Mouse (Mus musculus): ENCODE data around the gene Rflna. TPM values are rescaled to one million over a fixed set of nuclear protein-coding genes. Genes with fewer than 3 reads are reported as not detected.

Gene Rflna
- 0.18 and 0.21 TPM in 2 replicates for polyA plus RNA-seq (2015; fragmentation: Nextera tagmentation; extraction: Ambion mirVana)

DNA sequence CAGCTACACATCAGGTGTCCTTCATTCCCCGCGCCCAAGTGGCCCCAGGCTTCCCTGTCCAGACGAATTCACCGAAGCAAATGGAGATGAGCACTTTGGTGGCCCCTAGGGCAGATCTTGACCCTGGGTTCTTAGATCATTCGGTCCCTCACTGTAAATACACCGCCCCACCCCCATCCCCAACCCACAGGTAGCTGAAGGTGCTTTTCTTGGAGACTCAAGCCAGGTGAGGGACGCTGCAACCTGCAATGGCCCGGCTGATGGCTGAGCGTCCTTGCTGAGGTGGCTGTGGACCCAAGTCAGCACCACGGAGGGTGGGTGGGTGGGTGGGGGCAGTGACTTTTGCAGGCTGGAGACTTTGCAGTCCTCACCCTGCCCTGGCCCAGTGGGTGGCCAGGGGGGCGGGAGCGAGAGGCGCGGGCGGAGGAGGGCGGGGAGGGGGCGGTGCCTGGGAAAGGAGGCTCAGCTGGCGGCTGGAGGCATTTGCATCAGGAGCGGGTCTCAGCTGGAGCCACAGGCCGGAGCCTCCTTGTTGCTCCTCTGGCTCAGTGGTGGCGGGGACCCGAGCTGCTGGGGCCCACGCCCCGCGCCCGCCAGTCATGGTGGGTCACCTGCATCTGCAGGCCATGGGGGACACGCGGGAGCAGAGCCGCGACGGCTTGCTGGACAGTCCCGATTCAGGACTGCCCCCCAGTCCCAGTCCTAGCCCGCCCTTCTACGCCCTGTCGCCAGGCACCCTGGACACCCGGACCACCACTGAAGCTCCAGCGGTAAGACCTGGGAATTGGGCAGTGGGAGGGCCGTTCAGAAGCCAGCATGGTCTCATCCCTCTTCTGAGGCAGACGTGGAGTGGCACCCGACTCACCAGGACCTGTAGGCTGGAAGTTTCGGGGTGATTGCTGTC lies at the start of gene Rflna:
Gene Rflna (plus strand): TSS at position 253 of the 904 bp plus-strand sequence.
- Histone ChIP-seq H3K9ac (ENCODE audit: low read depth, low read length) (no peak within 1 kb of the TSS), H3K27ac (ENCODE audit: low read length) (no peak within 1 kb of the TSS), H3K4me3 (ENCODE audit: low read depth, low read length) (peak within 1 kb of the TSS; percentile 29), H3K9me3 (replicated peaks; ENCODE audit: control insufficient read depth, low read length) (no peaks in the 10 kb centered on the region), H3K27me3 (ENCODE audit: control insufficient read depth, insufficient read depth, low read depth, low read length) (peaks cover 31% of the 10 kb centered on the region), H3K4me1 (ENCODE audit: control insufficient read depth, low read depth, low read length) (no peaks in the 10 kb centered on the region; the same call in 1 of the 2 replicates), H3K36me3 (ENCODE audit: control insufficient read depth, insufficient read depth) (no peaks in the 10 kb centered on the region), H3K4me2 (ENCODE audit: low read depth, low read length) (peak within 1 kb of the TSS; percentile 48)
- 5% methylated on average over 40 of the region's 41 CpGs for WGBS (ENCODE audit: insufficient replicate concordance)
- peak; percentile 30; the same call in 1 of the 2 replicates for ATAC-seq (ENCODE audit: low read depth)

DNA sequence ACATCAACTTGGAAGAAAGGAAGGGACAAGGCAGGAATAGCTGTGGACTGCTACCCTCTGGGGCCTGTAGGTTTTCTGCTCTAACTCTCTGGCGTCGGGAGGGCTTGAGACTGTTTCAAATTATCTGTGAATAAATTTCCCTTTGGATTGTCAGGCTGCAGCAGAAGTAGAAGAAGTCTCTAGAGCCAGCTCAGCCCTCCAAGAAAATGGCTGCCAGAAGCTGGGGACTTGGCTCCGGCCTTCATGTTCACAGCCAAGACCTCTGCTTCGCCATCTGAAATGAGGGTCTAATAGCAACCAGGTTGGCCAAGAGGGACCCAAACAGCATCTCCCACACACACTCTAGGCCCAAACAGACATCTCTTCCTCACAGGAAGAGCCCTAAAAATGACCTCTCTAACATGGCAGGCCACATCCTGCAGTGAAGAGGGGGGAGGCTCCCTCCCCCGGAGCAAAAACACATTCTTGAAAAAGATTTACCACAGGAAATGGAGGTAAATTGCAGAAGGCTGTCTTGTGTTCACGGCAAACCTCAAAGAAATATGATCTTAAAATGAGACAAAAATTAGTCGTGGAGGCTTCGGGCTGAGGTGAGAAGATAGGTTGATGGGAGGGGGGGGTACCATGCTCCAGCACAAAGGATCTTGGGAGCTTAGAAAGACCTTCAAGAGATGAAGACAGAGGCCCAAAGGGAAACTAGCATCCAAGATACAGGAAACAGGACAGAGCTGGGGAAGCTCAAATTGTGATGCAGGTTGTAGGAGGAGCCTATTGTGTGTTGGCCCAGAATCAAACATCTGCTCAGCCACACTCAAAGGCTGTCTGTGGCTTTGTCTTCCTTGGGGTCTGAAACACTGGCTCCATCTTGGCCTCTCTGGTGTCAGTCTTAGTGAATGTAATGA lies 48.4 kb upstream of the Rflna start:
- no peak for ATAC-seq (ENCODE audit: low read depth)
- 53% methylated on average over 8 of the region's 8 CpGs for WGBS (ENCODE audit: insufficient replicate concordance)

DNA sequence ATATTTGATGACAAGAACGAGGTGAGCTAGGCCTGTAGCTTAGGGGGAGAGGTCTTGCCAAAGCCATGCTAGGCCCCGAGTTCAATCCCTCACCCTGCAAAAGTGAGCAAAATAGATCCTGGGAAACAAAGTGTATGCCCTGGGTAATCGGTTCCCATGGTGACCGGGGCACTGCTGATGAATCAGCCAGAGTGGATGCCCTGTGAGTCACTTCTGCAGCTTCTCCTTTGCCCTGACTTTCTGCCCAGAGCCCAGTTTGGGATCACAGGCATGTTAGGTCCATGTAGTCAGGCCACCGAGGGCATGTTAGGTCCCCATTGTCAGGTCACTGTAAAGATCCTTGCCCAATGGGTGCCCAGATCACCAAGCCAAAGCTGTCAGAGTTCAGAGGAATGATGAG lies 45.5 kb upstream of the Rflna start:
- no peak overlapping the region for H3K4me3 ChIP-seq (ENCODE audit: low read depth, low read length)
- no peaks in the 10 kb centered on the region for H3K27me3 ChIP-seq (ENCODE audit: control insufficient read depth, insufficient read depth, low read depth, low read length)
- no peaks in the 10 kb centered on the region for H3K9me3 ChIP-seq (replicated peaks; ENCODE audit: control insufficient read depth, low read length)
- H3K9ac ChIP-seq (ENCODE audit: low read depth, low read length), result no peak overlapping the region
- H3K4me2 ChIP-seq (ENCODE audit: low read depth, low read length), result no peak overlapping the region
- H3K36me3 ChIP-seq (ENCODE audit: control insufficient read depth, insufficient read depth), result no peaks in the 10 kb centered on the region
- WGBS (ENCODE audit: insufficient replicate concordance), result 64% methylated on average over 5 of the region's 5 CpGs
- no peak overlapping the region for H3K27ac ChIP-seq (ENCODE audit: low read length)
- no peak for ATAC-seq (ENCODE audit: low read depth)
- H3K4me1 ChIP-seq (ENCODE audit: control insufficient read depth, low read depth, low read length), result no peaks in the 10 kb centered on the region

More for the DNA sequence above, 48.4 kb upstream of the Rflna start:
- H3K4me3 ChIP-seq (ENCODE audit: low read depth, low read length), result no peak overlapping the region
- no peaks in the 10 kb centered on the region for H3K27me3 ChIP-seq (ENCODE audit: control insufficient read depth, insufficient read depth, low read depth, low read length)
- no peaks in the 10 kb centered on the region for H3K4me1 ChIP-seq (ENCODE audit: control insufficient read depth, low read depth, low read length)
- H3K9ac ChIP-seq (ENCODE audit: low read depth, low read length), result no peak overlapping the region
- H3K4me2 ChIP-seq (ENCODE audit: low read depth, low read length), result no peak overlapping the region
- no peaks in the 10 kb centered on the region for H3K36me3 ChIP-seq (ENCODE audit: control insufficient read depth, insufficient read depth)
- no peak overlapping the region for H3K27ac ChIP-seq (ENCODE audit: low read length)
- no peaks in the 10 kb centered on the region for H3K9me3 ChIP-seq (replicated peaks; ENCODE audit: control insufficient read depth, low read length)

DNA sequence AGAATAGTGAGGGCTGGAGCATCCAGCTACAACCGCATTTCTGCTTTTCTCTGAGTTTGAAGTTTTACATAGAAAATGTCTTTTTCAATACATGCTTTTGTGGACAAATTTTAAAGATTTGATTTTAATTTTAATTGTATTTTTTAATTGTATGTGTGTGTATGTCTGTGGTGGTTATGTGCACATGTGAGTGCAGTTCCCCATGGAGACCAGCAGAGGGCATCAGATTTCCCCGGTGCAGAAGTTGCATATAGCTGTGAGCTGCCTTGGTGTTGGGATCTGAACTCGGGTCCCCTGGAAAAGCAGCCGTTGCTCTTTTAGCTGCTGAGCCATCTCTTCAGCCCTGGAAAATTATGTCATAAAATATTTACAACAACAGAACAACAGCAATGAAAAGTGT lies 43.9 kb upstream of the Rflna start:
- Histone ChIP-seq H3K9ac (ENCODE audit: low read depth, low read length) (no peak overlapping the region), H3K27ac (ENCODE audit: low read length) (no peak overlapping the region), H3K36me3 (ENCODE audit: control insufficient read depth, insufficient read depth) (no peaks in the 10 kb centered on the region), H3K4me3 (ENCODE audit: low read depth, low read length) (no peak overlapping the region), H3K27me3 (ENCODE audit: control insufficient read depth, insufficient read depth, low read depth, low read length) (no peaks in the 10 kb centered on the region), H3K4me1 (ENCODE audit: control insufficient read depth, low read depth, low read length) (no peaks in the 10 kb centered on the region), H3K4me2 (ENCODE audit: low read depth, low read length) (no peak overlapping the region), H3K9me3 (replicated peaks; ENCODE audit: control insufficient read depth, low read length) (no peaks in the 10 kb centered on the region)
- WGBS (ENCODE audit: insufficient replicate concordance), result 78% methylated on average over 4 of the region's 4 CpGs
- ATAC-seq (ENCODE audit: low read depth), result no peak

DNA sequence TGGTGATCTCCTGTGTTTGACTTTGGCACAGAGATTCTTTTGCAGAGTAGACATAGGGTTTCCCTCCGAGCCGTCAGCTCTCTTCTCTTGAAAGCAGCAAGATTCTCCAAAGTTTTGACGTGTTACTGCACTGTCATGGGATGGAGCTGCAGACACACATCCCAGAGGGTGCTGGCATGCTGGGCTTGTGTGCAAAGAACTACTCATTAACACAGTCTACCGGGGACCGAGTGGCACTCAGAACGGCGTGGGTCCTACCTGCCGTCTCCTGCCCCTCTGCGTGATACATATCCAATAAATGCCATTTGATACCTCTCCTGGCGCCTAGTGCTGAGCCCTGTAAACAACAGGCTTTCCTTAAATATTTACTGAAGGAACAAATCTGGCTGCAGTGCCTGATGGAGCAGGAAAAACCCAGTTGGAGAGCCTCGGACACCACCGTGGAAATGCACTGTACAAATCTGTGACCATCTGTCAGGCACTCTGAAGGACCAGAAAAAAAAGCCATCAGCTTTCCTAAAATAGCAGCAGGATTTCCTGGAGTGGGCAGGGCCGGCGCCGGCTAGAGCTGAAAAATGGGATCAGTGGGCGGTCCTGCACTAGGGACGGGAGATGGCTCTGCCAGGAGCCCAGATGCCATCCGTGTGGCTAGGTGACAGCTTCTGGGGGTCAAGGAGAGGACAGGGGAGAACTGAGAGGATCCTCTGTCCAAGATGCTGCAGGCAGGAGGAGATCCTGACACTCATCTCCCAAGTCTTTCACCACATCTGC lies 42.7 kb upstream of the Rflna start:
- no peaks in the 10 kb centered on the region for H3K4me1 ChIP-seq (ENCODE audit: control insufficient read depth, low read depth, low read length)
- H3K4me3 ChIP-seq (ENCODE audit: low read depth, low read length), result no peak overlapping the region
- H3K9me3 ChIP-seq (replicated peaks; ENCODE audit: control insufficient read depth, low read length), result no peaks in the 10 kb centered on the region
- H3K27me3 ChIP-seq (ENCODE audit: control insufficient read depth, insufficient read depth, low read depth, low read length), result no peaks in the 10 kb centered on the region
- no peak overlapping the region for H3K9ac ChIP-seq (ENCODE audit: low read depth, low read length)
- H3K4me2 ChIP-seq (ENCODE audit: low read depth, low read length), result no peak overlapping the region
- WGBS (ENCODE audit: insufficient replicate concordance), result 27% methylated on average over 18 of the region's 18 CpGs
- H3K36me3 ChIP-seq (ENCODE audit: control insufficient read depth, insufficient read depth), result no peaks in the 10 kb centered on the region
- no peak for ATAC-seq (ENCODE audit: low read depth)
- no peak overlapping the region for H3K27ac ChIP-seq (ENCODE audit: low read length)

DNA sequence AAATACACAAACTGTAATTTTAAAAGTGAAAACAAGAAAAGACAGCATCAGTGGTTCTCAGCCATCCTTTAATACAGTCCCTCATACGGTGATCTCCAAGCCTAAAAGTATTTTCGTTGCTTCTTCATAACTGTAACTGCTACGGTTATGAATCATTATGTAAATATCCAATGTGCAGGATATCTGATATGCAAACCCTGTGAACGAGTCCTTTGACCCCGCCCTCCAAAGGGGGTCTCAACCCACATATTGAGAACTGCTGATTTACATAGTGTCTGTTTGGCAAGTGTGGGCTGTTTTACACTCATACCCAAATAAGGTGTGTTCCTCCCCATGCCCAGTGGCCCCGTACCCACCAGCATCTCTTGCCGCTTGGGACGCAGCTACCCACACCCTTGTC lies 41.6 kb upstream of the Rflna start:
- Histone ChIP-seq H3K36me3 (ENCODE audit: control insufficient read depth, insufficient read depth) (no peaks in the 10 kb centered on the region), H3K9me3 (replicated peaks; ENCODE audit: control insufficient read depth, low read length) (no peaks in the 10 kb centered on the region), H3K4me1 (ENCODE audit: control insufficient read depth, low read depth, low read length) (no peaks in the 10 kb centered on the region), H3K27ac (ENCODE audit: low read length) (no peak overlapping the region), H3K4me2 (ENCODE audit: low read depth, low read length) (no peak overlapping the region), H3K27me3 (ENCODE audit: control insufficient read depth, insufficient read depth, low read depth, low read length) (no peaks in the 10 kb centered on the region), H3K4me3 (ENCODE audit: low read depth, low read length) (no peak overlapping the region), H3K9ac (ENCODE audit: low read depth, low read length) (no peak overlapping the region)
- 62% methylated on average over 8 of the region's 8 CpGs for WGBS (ENCODE audit: insufficient replicate concordance)
- ATAC-seq (ENCODE audit: low read depth), result no peak

DNA sequence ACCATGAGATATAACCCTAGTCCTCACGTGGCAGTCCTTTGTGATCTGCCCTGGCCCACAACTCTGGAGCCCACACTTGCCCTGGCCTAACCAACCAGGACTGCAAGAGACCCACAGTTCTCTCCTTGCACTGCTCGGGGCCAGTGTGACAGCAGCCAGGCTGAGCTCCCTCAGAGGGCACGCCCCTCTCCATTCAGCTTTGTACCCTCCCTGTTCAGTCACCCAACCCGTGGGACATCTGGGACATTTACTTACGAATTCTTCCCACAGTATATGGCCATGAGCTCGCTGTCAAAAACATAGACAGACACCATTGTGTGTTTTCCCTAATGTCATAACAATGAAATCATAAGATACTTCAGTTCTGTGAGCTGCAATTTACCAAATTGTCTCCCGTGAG lies 40.3 kb upstream of the Rflna start:
- no peaks in the 10 kb centered on the region for H3K36me3 ChIP-seq (ENCODE audit: control insufficient read depth, insufficient read depth)
- no peak for ATAC-seq (ENCODE audit: low read depth)
- H3K9me3 ChIP-seq (replicated peaks; ENCODE audit: control insufficient read depth, low read length), result no peaks in the 10 kb centered on the region
- 45% methylated on average over 7 of the region's 7 CpGs for WGBS (ENCODE audit: insufficient replicate concordance)
- no peaks in the 10 kb centered on the region for H3K4me1 ChIP-seq (ENCODE audit: control insufficient read depth, low read depth, low read length)
- no peak overlapping the region for H3K4me2 ChIP-seq (ENCODE audit: low read depth, low read length)
- no peak overlapping the region for H3K9ac ChIP-seq (ENCODE audit: low read depth, low read length)
- H3K27ac ChIP-seq (ENCODE audit: low read length), result no peak overlapping the region
- H3K27me3 ChIP-seq (ENCODE audit: control insufficient read depth, insufficient read depth, low read depth, low read length), result no peaks in the 10 kb centered on the region
- H3K4me3 ChIP-seq (ENCODE audit: low read depth, low read length), result no peak overlapping the region

DNA sequence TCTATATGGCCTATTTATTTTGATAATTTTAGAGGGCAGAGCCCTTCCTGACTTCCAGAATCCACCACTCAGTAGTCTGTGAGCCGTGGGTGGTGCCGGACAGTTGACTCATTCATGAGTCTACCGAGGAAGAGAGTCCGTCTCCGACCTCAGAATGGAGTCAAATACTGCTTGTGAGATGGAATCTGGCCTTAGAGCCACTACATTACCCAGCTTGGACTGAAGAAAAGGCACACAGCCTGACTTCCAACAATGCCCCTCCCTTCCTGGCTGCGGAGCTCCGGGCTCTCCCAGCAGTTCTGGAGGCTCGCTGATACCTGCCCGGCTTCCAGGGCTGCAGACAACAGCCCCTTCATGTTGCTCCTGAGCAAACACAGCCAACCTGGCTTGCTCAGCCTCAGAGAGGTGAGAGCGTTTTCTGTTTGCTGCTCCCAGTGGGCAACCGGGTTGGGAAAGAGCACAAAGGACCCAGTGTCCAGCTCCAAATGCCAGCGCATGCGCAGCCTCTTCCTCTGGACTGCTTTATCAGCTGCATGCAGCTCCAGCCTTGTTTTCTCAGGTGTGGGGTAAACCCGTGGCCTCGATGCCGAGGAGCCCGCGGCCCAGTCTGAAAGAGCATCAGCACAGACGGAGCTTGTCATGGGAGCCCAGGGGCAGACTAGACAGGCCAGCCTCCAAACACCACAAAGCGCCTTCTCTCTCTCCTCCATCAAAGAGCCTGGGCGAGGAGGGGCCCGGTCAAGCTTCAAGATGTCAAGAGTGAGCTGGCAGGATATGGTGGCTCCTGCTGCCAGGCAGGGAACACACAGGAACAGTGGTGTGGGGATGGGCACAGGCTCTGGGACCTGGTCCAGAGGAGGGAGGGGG lies 39.0 kb upstream of the Rflna start:
- Histone ChIP-seq H3K4me1 (ENCODE audit: control insufficient read depth, low read depth, low read length) (no peaks in the 10 kb centered on the region), H3K27me3 (ENCODE audit: control insufficient read depth, insufficient read depth, low read depth, low read length) (no peaks in the 10 kb centered on the region), H3K9ac (ENCODE audit: low read depth, low read length) (no peak overlapping the region), H3K9me3 (replicated peaks; ENCODE audit: control insufficient read depth, low read length) (no peaks in the 10 kb centered on the region), H3K4me3 (ENCODE audit: low read depth, low read length) (no peak overlapping the region), H3K36me3 (ENCODE audit: control insufficient read depth, insufficient read depth) (no peaks in the 10 kb centered on the region), H3K4me2 (ENCODE audit: low read depth, low read length) (no peak overlapping the region), H3K27ac (ENCODE audit: low read length) (no peak overlapping the region)
- ATAC-seq (ENCODE audit: low read depth), result no peak
- WGBS (ENCODE audit: insufficient replicate concordance), result 43% methylated on average over 22 of the region's 22 CpGs
